Mouse (Mus musculus) testis, adult 2 months (tissue): ENCODE data around the gene Nucb1.

ENCODE experiments used
- CTCF ChIP-seq: fragments of 200-500 bp; IDR thresholded peaks from 2 replicates; pipeline ENCODE4 v1.5.1; 2012; ENCODE audit warnings: low read depth, mild to moderate bottlenecking, inconsistent platforms, low read length, moderate library complexity; ENCODE audit not compliant: control insufficient read depth, insufficient read depth, insufficient replicate concordance
- POLR2A ChIP-seq: fragments of 200-500 bp; IDR thresholded peaks from 2 replicates; pipeline ENCODE4 v1.6.1; 2012; ENCODE audit warnings: low read depth, mild to moderate bottlenecking, inconsistent platforms, low read length, moderate library complexity; ENCODE audit not compliant: control insufficient read depth

GRCm38 (mm10) chr7:45553990-45554389 is 43.8 kb upstream of the Nucb1 start:
- TF ChIP-seq CTCF (no peak), POLR2A (no peak)
